Mouse (Mus musculus): Measurements from ENCODE around the gene Wdr18.
A peak's percentile ranks its signal among the peaks of the same experiment; 100 is the strongest.
"Not testable (repeated sequence)": the region's sequence is repeated elsewhere in the genome, so short reads cannot be mapped to it uniquely, and the experiment has no call there.

Wdr18 gene

DNA sequence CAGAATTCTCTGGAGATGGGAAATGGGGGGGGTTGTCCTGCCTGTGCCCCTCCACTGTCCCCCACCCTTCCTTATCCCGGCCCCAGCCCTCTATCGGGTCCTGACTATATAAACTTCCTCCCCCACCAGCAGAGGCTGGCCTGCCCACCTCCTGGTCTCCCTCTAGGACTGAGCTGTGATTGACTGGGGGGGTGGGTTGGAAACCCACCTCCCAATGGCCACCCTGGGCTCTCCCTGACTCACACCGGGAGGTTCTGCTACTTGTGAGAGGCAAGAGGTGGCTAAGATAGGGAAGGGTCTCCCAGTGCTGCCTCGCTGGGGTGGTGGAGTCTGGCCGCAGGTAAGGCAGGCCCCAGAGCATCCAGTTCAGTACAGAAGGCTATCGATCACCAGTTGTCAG is 12.4 kb upstream of the Wdr18 start:
- DNase-seq, result no peak

DNA sequence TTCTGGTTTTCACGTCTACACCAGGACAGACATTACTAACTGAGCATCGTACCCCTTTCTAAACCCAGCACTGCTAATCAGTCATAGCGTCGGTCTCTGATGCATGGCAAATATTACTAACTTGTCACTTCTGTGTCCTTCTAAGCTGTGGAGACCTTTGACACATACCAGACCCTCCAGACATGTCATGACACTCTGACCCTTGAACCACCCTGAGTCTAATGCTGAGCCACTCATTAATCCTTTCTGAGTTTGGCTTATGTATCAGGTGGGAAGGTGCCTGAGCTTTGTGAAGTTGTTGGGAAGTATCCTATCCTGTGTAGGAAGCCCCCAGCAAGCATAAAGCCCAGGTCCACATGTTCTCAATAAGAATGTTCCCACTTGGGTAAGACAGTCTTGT is 10.1 kb upstream of the Wdr18 start:
- DNase-seq, result no peak

GRCm38 (mm10) chr10:79950661-79951060 is 9.3 kb upstream of the Wdr18 start:
- DNase-seq, result no peak

DNA sequence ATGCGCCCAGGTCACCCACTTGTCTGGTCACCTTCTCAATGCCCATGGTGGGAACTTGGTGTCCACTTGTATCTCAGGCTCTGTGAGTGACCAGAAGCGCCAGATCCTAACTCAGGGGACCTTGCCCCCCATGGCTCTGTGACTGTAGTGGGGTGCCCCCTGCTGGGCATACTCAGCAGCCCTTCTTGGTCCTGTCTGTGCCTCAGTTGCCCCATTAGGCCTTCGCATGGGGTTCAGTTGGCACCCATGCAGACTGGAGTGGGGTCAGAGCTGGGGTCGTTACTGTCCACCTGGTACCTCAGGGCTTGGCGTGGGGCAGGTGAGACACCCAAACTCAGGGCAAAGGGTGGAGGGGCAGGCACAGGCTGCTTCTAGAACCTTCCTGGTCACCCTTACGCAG is 6.0 kb upstream of the Wdr18 start:
- DNase-seq, result peak; percentile 43

DNA sequence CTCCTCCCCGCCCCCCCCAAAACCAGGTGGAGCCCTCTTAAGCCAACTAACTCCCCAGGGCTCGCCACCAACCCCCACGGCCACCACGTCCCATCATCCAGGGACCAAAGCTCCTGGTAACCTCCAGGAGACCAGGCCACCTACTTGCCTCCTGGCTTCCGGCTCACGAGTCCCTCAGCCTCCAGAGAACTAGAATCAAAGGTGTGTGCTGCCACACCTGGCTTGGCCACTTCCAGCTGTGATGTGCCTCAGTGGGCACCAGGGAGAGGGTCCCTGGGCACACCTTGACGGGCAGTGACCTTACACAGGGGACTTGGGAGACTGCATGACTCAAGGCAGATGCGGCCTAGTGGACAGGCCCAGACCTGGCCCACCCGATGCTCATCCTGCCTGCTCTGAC is 4.3 kb upstream of the Wdr18 start:
- no peak for DNase-seq

DNA sequence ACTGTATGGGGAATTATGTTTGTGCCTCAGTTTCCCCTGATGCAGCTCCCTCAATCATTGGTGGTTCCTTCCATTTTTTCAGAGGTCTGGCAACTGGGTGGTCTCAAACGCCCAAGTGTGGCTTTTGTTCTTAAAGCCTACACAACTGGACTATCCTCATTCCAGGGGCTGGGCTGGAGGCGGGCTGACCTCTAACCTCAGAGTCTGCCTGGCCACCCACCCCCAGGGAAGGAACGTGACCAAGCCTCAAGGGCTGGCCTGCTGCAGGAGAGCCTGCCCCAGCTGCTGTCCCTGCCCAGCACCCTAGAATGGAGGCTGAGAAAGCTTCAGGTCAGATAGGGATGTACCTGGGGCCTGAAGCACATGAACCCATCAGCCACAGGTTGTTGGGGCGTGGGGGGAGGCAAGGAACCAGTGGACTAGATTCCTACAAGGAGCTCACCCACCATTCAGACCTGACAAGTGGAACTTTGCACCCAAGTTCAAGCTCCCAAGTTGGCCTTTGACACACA is 3.3 kb upstream of the Wdr18 start:
- DNase-seq, result no peak

DNA sequence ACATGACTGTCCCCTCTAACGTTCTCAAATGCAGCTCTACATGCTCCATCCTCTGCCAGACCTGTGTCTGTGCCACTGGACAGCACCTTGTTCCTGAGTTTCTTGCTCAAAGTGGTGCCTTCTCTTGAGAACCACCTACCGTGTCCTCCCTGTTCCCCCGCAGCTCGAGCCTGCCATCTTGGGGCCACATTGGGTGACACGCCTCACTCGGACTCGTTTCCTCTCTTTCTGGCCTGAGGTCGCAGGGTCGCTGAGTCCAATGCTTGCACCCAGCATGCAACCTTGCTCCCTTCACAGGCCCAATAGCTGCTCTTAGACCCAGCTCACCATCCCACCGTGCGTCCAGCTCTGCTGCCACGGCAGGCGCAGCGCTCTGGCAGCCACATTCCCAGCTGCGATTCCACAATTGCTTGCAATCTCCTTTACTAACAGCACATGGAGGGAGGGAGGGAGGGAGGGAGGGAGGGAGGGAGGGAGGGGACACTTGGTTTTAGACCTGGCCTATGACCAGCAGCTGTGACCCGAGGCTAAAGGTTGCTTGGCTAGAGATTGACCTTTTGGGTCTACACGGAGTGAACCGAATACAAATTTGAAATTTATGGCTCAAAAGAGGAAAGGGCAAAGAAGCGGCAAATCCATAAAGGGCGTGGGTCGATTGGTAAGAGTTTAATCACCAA is 1.7 kb upstream of the Wdr18 start:
- DNase-seq, result peak; percentile 65

DNA sequence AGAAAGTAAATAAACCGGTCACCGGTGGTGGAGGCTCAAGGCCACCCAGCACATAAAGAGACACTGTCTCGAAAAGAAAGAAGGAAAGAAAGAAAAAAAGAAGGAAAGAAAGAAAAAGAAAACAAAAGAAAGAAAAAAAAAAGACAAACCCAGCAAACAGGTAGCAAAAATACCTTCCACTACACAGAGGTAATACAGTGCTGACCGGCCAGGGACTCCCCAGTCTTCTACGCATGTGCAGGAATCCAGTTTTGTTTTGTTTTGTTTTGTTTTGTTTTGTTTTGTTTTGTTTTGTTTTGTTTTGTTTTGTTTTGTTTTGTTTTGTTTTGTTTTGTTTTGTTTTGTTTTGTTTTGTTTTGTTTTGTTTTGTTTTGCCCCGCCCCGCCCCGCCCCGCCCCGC is 540 bp upstream of the Wdr18 start:
- DNase-seq, result not testable (repeated sequence)

DNA sequence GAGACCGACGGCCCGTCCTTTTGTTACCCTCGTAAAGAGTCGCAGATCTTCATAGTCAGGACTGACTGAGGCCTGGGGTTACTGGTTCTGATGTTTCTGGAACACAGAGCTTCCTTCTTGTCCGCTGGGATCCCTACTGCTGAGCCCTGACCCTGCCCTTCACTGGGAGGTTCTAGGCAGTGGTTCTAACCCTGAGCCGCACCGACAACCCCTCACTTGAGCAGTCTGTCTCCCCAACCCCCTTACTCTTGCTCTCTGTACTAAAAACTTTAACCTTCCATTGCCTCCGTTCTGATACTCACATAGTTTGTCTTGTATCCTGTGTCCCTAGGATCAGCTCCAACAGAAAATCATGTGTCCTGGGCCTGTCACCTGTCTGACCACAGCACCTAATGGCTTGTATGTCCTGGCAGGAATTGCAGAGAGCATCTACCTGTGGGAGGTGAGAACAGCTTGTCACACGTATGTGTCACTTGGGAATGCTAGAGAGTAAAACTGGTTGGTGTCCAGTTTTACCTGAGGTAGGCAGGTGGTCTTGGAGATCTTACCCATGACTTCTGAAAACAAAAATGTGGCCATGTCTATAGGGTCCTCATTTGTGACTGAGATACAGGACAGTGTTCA is 831 bp downstream of the Wdr18 start:
- no peak for DNase-seq

- no peak for DNase-seq
Observed at GRCm38 (mm10) chr10:79964727-79965126, 4.8 kb downstream of the Wdr18 start.

DNA sequence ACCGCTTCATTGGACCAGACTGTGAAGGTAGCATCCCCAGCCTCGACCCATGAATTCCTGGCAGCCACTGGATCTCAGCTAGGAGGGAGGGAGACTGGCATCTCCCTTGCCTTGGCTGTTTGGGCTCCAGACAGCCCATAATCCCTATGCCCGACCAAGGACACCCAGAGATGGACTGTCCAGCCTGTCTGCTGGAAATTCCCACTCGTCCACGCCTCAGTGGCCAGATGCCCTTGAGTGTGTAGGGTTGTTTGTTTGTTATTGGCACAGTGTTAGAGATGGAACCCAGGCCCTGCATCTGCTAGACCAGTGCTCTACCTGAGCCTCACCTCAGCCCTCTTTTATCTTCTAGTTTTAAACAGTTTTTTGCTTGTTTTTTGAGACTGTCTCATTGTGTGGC is 5.4 kb downstream of the Wdr18 start:
- DNase-seq, result no peak

- DNase-seq, result no peak
Observed at GRCm38 (mm10) chr10:79966886-79967400, 7.0 kb downstream of the Wdr18 start.

DNA sequence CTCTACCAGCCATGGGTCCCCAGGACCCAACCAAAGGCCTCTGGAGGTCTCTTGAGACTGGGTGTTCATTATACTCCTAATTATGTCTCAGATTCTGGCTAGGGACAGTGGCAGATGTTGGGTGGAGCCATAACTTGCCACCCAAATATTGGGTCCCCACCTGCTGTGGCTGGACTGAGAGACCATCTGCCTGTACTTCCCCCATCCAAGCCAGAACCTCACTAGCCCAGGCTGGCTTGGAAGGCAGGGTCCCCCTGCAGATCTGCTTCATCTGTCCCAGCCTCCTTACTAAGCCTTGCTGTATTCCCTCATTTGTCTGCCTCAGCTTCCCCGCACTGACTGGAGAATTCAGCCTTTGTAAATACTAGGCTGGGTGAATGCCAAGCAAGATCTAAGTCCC is 8.2 kb downstream of the Wdr18 start:
- no peak for DNase-seq

GRCm38 (mm10) chr10:79969124-79969568 is 9.2 kb downstream of the Wdr18 start:
- no peak for DNase-seq

GRCm38 (mm10) chr10:79970415-79971182 is 10.6 kb downstream of the Wdr18 start, which contains the start of gene Grin3b:
Gene Grin3b, plus strand, starts transcription at chr10:79970715.
- no peak for DNase-seq

DNA sequence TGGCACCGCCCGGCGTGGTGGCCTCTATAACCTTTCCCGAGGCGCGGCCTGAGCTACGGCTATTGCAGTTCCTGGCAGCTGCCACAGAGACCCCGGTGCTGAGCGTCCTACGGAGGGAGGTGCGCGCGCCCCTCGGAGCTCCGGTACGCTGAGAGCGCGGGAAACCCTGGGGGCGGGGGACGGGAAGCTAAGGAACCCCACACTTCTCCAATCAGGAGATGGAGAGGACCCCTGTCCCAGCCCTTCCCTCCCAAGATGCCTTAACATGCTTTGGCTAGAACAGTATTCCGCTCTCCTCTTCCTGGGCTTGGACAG is 11.2 kb downstream of the Wdr18 start:
- no peak for DNase-seq

GRCm38 (mm10) chr10:79972831-79973230 is 12.9 kb downstream of the Wdr18 start:
- DNase-seq, result no peak

GRCm38 (mm10) chr10:79974087-79974486 is 14.1 kb downstream of the Wdr18 start:
- no peak for DNase-seq

GRCm38 (mm10) chr10:79974668-79975067 is 14.7 kb downstream of the Wdr18 start:
- no peak for DNase-seq

- no peak for DNase-seq
Observed at GRCm38 (mm10) chr10:79976071-79976721, 16.2 kb downstream of the Wdr18 start.

DNA sequence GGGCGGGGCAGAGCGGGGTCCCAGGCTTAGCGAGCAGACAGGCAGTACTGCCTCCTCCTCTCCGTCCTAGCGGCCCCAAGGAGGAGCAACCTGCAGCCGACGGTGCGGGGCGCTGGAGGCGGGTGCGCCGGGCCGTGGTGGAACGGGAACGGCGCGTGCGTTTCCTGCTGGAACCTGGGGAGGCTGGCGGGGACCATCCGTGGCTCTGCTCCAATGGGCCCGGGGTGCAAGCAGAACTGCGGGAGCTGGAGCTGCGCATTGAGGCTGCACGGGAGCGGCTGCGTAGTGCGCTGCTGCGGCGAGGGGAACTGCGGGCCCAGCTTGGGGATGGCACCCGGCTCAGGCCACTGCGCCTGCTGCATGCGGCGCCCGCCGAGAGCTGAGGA is 16.8 kb downstream of the Wdr18 start:
- DNase-seq, result no peak

DNA sequence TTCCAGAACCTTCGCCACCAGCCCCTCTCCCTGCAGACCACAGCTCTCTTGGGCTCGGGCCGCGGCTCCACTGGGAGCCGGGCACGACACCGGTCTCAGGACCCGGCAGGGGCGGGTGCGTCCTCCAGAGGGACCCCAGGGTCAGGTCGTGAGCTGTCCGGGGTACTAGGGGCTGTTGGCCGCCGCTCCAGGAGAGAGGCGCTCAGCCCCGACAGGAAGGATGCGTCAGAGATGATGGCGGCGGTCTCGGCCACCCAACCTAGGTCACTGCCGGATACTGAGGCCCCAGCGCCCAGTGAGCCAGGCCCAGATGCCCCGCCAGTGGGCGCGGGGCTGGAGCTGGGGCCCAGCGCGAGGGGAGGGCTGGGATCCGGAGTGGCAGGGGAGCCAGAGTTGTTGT is 17.4 kb downstream of the Wdr18 start:
- no peak for DNase-seq

GRCm38 (mm10) chr10:79978061-79978460 is 18.1 kb downstream of the Wdr18 start:
- DNase-seq, result no peak
